Mouse (Mus musculus): ENCODE measurements around the gene Braf. TPM values are rescaled to one million over a fixed set of nuclear protein-coding genes. Genes with fewer than 3 reads are reported as not detected.

Gene Braf
- total RNA-seq, 1 experiment from 2014 or later, result 18.2 TPM

DNA sequence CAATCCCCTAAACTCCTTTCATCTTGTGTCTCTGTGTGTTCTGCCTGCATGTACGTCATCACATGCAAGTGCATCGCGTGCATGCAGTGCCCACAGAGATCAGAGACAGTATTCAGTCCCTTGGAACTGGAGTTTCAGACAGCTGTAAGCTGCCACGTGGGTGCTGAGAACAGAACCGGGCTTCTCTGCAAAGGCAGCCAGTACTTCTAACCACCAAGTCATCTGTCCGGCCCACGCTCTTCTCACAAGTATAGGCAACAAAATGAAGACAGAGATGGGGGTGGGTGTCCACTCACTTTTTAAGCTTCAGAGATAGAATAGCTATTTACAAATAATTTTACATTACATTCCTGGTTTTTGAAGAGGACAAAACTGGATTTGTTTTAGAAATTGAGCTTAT is 50.2 kb downstream of the Braf start:
- ATAC-seq (replicated peaks; ENCODE audit: insufficient number of reproducible peaks, low FRiP score, low TSS enrichment, poor library complexity, severe bottlenecking), result no peak

DNA sequence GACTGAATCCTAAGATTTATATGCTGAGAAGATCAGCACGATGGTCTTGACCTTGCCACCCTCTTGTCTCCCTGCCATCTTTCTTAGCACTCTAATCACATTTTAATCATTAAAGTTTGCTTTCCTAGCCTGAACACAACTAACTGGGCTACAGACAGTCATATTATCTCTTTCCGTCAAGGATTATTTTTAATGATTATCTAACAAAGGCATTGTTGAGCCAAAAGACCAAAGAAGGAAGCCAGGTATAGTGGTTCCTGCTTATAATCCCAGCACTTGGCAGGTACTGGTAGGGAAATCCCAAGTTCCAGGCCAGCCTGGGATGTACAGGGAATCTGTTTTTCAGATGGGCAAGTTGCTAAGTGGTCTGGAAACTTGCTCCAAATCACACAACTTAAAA is 114.0 kb downstream of the Braf start:
- ATAC-seq (replicated peaks; ENCODE audit: insufficient number of reproducible peaks, low FRiP score, low TSS enrichment, poor library complexity, severe bottlenecking), result no peak

DNA sequence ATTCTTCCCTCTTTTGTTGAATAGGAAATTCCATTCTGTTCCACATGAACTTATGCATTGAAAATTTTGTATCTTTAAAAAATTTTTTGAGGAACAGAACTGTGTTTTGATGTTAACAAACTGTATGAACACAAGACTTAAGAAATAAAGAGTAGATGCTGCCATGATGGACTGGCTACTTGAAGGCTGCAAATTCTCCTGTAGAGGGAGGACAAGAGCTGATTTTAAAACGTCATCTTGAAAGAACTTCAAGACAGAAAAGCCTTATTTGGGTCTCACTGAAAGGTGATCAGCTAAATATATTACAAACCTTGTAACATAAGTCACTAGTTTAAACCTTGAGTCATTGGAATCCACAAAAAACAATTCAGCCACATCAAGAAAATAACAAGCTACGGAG is 115.1 kb downstream of the Braf start:
- ATAC-seq (replicated peaks; ENCODE audit: insufficient number of reproducible peaks, low FRiP score, low TSS enrichment, poor library complexity, severe bottlenecking), result no peak

DNA sequence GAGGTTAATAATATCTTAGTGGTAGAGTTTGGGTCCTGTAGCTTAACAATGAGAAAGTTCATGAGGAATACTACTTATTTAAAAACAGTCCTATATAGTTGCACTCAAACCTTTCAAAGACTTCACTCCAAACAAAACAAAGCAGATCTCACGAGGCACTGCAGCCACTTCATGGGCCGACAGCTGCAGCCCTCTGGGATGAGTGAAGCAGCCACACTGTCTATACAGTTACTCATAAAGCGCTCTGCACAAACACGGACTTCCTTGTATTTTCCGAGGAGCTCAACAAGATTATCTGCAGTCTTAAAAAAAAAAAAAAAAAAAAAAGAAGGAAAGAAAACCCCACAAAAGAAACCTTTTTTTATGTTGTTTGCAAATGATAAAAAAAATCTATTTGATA is 117.9 kb downstream of the Braf start:
- ATAC-seq (replicated peaks; ENCODE audit: insufficient number of reproducible peaks, low FRiP score, low TSS enrichment, poor library complexity, severe bottlenecking), result no peak

DNA sequence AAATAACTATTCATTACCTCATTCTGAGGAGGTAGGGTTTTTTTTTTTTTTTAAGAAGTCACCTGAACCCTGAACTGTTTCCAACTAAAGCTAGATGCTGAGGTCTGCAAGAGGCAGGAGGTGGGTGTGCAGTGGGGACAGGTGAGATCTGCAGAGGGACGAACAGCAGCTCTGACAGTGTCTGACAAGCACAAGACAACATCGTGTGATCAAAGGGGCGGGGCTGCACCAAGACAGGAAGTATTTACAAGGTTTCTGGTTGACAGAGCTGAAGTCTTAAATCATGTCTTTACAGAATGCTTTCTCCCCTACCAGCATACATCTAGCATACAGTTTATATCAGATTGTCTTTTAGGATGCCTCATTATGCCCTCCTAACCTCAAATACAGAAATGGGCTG is 118.4 kb downstream of the Braf start:
- ATAC-seq (replicated peaks; ENCODE audit: insufficient number of reproducible peaks, low FRiP score, low TSS enrichment, poor library complexity, severe bottlenecking), result no peak

DNA sequence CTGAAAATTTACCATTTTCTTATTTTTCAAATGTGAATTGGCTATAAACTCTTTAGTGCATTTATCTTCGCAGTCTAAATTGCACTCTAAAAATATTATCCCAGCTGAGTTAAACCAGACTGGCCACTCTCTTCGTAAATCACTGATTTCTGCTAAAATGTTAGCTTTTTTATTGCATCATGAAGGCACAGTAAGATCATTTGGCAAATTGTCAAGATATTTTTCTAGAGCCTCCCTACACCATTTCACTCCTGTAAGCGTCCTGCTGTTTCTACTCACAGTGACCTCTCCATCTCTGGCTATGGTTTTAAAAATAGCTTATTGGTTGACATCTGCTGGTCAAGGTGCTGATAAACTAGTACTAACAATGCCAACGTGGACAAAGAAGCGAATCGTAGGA is 119.2 kb downstream of the Braf start:
- ATAC-seq (replicated peaks; ENCODE audit: insufficient number of reproducible peaks, low FRiP score, low TSS enrichment, poor library complexity, severe bottlenecking), result no peak

DNA sequence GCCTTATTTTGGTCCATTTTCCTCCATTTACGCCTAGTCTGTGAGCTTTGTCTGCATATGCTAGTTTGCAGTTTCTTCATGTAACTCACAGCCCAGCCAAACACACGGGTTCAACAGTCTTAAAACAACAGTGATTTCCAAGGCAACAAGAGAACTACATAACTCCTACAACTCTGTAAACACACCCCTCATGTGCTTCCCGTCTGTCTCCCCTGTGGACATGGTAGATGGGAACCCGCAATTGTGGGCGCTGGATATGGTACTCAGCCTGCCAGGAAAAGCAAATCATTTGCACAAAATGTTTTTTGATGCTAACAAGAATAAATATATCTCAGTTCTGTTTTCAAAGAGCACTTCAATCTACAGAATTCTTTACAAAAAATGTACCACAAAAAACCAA is 120.7 kb downstream of the Braf start:
- ATAC-seq (replicated peaks; ENCODE audit: insufficient number of reproducible peaks, low FRiP score, low TSS enrichment, poor library complexity, severe bottlenecking), result no peak

DNA sequence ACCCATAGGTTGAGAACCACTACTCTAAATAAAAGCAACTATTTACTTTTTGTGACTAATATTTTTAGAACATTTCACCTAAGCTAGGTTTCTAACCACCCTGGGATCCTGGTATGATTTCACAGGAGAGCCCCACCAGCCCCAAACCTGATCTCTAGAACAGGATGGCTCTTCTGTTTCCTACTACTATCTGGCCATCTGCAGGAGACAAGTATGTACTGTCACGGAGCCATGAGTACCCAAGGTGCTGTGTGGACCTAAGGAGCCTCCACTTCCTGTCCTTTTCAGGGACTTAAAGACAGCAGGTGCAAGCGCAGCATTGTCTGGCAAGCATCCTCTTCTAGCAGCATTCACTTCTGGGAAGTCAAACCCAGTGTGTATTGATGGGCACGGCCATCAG is 123.4 kb downstream of the Braf start:
- ATAC-seq (replicated peaks; ENCODE audit: insufficient number of reproducible peaks, low FRiP score, low TSS enrichment, poor library complexity, severe bottlenecking), result no peak

DNA sequence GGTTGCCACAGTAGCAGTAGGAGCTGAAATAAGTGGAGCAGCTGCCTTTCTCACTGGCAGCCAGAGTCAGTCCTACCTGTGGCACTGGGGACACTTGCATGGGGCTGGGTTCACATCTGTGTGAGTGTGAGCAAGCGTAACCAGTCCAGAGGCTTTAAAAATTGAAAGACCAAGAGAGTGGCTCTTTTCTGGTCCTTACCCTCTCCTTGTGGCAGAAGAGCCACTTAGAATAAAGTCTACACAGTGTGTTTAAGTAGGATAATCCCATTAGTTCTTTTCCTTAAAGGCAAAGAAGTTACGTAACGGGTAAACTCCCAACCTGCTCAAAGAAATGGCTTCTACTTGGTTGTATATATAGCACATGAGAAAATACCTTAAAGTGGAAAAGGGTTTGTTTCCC is 124.4 kb downstream of the Braf start:
- ATAC-seq (replicated peaks; ENCODE audit: insufficient number of reproducible peaks, low FRiP score, low TSS enrichment, poor library complexity, severe bottlenecking), result no peak

DNA sequence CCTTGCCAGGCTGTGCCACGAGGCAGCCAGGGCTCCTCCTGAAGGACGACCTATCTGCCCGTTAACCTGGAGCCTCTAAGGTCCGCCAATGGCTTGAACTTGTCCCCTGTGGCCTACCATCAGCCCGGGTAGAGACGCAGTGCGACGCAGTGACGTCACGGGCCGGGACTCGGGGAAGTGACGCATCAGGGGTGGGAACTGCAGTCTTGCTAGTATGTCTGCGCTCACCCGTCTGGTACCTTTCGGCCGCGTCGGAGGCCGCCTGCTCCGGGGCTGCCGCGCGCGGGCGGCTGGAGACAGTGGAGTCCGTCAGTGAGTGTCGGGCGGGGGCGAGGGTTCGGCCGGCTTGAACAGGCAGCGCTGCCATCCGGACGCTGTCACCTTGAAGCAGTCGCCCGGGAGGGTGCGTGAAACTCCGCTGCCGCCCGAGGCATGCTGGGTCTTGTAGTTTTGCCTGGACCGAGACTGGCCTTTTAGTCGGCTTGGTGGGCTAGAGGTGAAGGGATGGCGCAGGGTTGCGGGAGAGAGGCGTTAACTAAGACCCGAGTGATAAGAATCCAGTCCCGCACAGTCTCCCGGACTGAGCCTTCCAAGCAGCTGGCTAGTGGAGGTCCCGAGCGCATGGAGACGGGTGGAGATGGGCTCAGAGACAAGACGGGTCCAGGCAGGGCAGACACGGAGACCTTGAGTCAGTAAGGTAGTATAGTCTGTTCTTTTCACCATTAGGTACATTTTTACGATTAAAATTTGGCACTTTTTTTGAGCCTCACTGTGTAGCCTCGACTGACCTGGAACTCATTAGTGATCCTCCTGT is 132.7 kb downstream of the Braf start, which contains the start of gene Ndufb2:
TSS of gene Ndufb2 (plus strand) at position 174 of the 814 bp plus-strand sequence.
- peak; percentile 99 for ATAC-seq (replicated peaks; ENCODE audit: insufficient number of reproducible peaks, low FRiP score, low TSS enrichment, poor library complexity, severe bottlenecking)

DNA sequence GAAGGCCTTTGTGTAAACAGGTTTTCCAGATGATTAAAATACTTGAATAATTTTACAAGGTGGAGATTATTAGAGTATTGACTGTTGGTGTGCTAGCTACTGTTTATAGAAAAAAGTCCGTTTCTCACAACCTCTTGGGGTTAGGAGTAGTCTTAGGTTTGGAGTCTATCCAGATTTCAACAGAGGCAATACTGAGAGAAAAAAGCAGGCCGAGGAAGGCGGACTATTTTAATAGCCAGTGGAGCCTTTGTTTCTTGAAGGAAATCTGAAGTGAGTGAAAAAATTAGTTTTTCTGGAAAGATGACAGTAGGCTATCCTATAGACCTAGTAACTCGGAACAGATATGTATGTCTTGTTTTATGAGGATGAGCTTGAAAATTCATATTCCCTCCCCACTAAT is 133.8 kb downstream of the Braf start:
- ATAC-seq (replicated peaks; ENCODE audit: insufficient number of reproducible peaks, low FRiP score, low TSS enrichment, poor library complexity, severe bottlenecking), result no peak

DNA sequence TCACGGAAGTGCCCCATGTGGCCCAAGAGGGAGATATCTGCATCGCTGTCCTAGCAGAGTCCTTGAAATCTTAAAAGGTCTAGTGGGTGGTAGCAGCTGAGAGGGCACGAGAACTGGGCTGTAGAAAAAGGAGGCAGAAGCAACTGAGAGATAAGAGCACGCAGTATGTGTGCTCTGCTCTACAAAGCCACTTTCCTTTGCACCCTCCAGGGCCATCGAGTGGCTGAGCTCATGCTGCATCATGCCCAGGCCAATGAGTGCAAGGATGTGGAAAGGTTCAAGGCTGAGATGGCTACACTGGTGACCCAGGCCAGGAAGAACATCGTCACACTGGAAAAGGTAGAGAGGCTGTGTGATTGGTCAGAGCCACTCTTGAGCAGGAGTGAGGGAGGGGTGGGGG is 139.7 kb downstream of the Braf start, which contains the start of gene Gm42420:
TSS of gene Gm42420 (plus strand) at position 237 of the 400 bp plus-strand sequence.
- ATAC-seq (replicated peaks; ENCODE audit: insufficient number of reproducible peaks, low FRiP score, low TSS enrichment, poor library complexity, severe bottlenecking), result no peak

DNA sequence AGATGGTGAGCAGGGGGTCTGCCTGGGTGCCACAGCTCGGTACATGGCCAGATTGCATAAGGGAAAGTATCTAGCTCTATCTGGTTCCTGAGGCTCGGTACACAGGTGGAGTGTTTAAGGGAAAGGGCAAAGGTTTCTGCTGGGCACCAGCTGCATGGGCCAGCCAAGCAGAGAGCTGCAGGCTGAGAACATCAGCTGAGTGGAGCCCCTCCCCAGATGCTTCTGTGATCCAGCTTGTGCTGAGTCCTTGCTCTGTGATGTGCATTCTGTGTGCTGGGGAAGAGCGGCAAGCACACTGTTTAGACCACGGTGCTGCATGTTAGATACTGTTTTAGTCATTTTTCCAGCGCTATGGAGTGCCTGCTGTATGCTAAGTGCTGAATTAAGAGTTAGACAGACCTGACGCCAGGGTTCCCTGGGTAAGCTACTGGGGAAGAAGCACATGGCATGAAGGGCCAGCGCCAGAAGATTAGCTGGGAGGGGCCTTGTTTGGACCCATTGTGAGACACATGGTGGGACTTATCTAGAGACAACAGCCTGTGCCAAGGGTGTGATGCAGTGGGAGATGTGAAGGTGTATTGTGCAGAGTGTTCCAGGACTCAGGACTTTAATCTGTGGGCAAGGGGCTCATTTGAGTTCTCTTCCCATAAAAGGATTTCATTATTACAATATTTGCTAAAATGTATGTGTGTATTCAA is 144.0 kb downstream of the Braf start:
- no peak for ATAC-seq (replicated peaks; ENCODE audit: insufficient number of reproducible peaks, low FRiP score, low TSS enrichment, poor library complexity, severe bottlenecking)

DNA sequence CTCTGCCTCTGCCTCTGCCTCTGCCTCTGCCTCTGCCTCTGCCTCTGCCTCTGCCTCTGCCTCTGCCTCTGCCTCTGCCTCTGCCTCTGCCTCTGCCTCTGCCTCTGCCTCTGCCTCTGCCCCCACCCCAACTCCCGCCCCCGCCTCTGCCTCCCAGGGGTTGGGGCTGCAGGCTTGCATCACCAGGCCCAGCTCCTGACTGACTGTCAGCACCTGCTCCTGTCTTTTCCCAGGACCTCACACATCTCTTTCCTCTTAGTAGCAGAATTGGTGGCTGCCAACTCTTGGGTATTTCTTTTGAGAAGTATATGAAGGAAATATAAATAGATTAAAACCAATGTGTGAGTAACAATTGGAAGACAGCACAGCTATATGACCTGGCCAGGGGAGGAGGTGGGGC is 144.7 kb downstream of the Braf start:
- no peak for ATAC-seq (replicated peaks; ENCODE audit: insufficient number of reproducible peaks, low FRiP score, low TSS enrichment, poor library complexity, severe bottlenecking)

DNA sequence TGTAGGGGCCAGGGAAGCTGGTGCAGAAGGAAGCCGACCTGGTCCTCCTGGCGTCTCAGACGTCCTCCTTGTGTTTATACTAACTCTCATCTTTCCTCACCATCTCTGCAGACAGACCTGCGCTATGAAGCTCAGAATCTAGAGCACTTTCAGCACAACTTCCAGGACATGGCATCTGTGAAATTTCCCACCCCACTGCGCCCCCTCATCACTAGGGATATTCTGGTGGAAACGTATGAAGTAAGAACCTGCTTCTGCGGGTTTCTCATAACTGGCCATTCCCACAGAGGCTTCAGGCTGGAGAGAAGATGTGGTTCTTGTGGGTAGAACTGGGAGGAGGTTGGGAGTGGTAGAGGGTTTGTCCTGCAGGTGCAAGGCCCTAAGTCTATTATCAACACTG is 145.7 kb downstream of the Braf start:
- no peak for ATAC-seq (replicated peaks; ENCODE audit: insufficient number of reproducible peaks, low FRiP score, low TSS enrichment, poor library complexity, severe bottlenecking)

DNA sequence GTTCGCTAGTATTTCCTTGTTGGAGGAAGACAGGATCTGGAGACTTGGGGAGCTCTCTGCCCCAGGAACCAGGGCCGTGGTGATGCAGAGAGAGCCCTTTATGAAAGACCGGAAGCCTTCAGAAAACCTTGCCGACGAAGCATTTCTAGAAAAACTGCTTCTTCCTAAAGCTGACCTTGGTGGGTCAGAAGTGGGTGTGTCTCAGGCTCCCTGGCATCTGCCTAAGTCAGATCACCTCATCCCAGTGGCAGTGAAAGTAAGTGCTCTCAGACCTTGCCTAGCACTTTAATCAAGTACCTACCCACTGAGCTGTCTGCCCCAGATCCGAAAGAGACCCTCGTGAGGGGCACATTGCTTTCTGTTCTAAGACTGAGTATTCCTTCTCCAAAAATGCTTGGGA is 150.3 kb downstream of the Braf start:
- no peak for ATAC-seq (replicated peaks; ENCODE audit: insufficient number of reproducible peaks, low FRiP score, low TSS enrichment, poor library complexity, severe bottlenecking)

DNA sequence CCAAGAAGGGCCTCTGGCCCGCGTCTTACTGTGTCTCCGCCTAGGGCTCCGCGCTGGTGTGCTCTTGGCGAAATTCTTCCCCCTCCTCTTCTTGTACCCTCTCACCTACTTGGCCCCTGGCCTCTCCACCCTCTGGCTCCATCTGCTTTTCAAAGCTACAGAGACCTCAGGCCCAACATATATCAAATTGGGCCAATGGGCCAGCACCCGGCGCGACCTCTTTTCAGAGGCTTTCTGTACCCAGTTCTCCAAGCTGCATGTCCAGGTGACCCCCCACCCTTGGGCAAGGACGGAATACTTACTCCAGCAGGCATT is 150.8 kb downstream of the Braf start:
- ATAC-seq (replicated peaks; ENCODE audit: insufficient number of reproducible peaks, low FRiP score, low TSS enrichment, poor library complexity, severe bottlenecking), result 0 out of 2 replicates have a peak, but pooled peaks have one; percentile 6

DNA sequence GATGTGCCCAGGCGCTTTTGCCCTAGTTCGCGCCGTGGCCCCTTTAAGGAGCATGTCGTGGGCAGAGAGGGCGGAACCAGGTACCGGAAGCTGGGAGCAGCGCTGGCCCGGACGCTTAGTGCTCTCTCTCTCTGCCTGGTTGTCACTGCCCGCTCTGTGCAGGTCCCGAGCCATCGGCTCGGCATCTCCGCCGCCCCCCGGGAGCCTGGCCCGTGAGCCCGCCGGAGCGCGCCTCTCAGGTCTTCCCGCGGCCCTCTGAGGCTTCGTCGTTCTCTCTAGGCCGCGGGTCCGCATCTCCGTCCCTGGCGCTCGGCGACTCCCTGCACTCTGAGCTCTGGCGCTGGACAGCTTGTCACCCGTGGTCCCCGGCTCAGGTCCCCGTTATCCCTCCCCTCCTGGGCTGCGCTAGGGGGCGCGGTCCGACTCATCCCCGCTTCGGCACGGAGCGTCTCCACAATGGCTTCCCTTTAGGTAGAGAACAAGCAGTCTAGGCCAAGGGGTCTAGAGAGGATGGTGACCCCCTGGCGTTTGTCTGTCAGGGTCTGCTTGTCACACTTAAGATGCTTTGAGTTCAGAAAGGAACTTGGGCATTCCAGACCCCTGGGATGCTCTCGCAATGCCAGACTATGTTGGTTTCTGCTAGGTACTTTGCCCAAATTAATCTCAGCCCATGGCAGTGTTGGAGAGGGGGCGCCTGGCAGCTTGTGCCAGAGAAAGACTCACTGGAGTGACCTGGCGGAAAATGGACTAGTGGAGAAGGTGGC is 151.3 kb downstream of the Braf start, which contains the start of gene Adck2:
TSS of gene Adck2 (plus strand) at position 83 of the 764 bp plus-strand sequence.
- peak; percentile 90 for ATAC-seq (replicated peaks; ENCODE audit: insufficient number of reproducible peaks, low FRiP score, low TSS enrichment, poor library complexity, severe bottlenecking)

DNA sequence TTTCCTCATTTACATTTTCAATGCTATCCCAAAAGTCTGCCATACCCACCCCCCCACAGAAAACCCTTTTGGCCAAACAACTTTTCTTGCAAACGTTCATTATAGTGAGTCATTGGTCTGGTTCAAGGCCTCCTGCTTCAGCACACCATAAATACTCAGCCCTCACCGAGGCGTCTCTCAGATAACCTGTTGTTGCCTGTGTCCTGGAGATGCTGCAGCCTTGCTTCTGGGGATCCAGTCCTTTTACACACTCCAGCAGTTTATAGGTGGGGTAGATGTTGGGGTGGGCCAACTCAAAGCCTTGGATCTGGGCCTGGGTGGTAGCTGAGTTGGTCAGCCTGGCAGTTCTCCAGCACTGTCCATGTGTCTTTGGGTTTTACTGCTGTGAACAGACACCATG is 154.8 kb downstream of the Braf start:
- ATAC-seq (replicated peaks; ENCODE audit: insufficient number of reproducible peaks, low FRiP score, low TSS enrichment, poor library complexity, severe bottlenecking), result no peak

Data from monocyte, adult 5-6 weeks (primary cell).